Mouse (Mus musculus): ENCODE results near the gene Henmt1. TPM values are rescaled to one million over a fixed set of nuclear protein-coding genes. Genes with fewer than 3 reads are reported as not detected.

The Henmt1 gene
- polyA plus RNA-seq, 1 experiment from 2014 or later: 0.63 TPM

- Histone ChIP-seq H3K27ac (ENCODE audit: low read depth) (no peak overlapping the region), H3K4me1 (ENCODE audit: insufficient read depth) (no peaks in the 10 kb centered on the region), H3K4me3 (ENCODE audit: low read depth, low read length) (no peak overlapping the region), H3K9ac (no peak overlapping the region), H3K36me3 (ENCODE audit: insufficient read depth) (peaks cover 71% of the 10 kb centered on the region), H3K4me2 (no peak overlapping the region), H3K27me3 (ENCODE audit: insufficient read depth, low read length) (no peaks in the 10 kb centered on the region), H3K9me3 (ENCODE audit: low read depth, low read length) (no peaks in the 10 kb centered on the region)
- no peak for DNase-seq
- TF ChIP-seq CTCF (IDR thresholded peaks at IDR 0.05; ENCODE audit: low read depth): no peak
- no peak for ATAC-seq (ENCODE audit: insufficient read depth)
- WGBS: 96% methylated on average over 6 of the region's 6 CpGs
These were observed 36.7 kb upstream of the Henmt1 start for GRCm38 (mm10) chr3:108902934-108903333.

GRCm38 (mm10) chr3:108910303-108911080 lies 29.2 kb upstream of the Henmt1 start:
- ATAC-seq (ENCODE audit: insufficient read depth) (no peak), DNase-seq (peak; percentile 24)
- under 1% methylated on average over 32 of the region's 32 CpGs for WGBS
- Histone ChIP-seq H3K4me3 (ENCODE audit: low read depth, low read length) (peak overlapping the region; percentile 94), H3K9me3 (ENCODE audit: low read depth, low read length) (no peaks in the 10 kb centered on the region), H3K4me1 (ENCODE audit: insufficient read depth) (peaks cover 5% of the 10 kb centered on the region), H3K4me2 (peak overlapping the region; percentile 98), H3K27ac (ENCODE audit: low read depth) (peak overlapping the region; percentile 99), H3K36me3 (ENCODE audit: insufficient read depth) (peaks cover 34% of the 10 kb centered on the region), H3K27me3 (ENCODE audit: insufficient read depth, low read length) (no peaks in the 10 kb centered on the region), H3K9ac (peak overlapping the region; percentile 93)
- no peak for TF ChIP-seq CTCF (IDR thresholded peaks at IDR 0.05; ENCODE audit: low read depth)

GRCm38 (mm10) chr3:108911081-108911547 lies 28.6 kb upstream of the Henmt1 start:
- peak; percentile 83 for DNase-seq
- peaks cover 5% of the 10 kb centered on the region for H3K4me1 ChIP-seq (ENCODE audit: insufficient read depth)
- H3K27ac ChIP-seq (ENCODE audit: low read depth): peak overlapping the region; percentile 99
- H3K4me3 ChIP-seq (ENCODE audit: low read depth, low read length): peak overlapping the region; percentile 94
- no peaks in the 10 kb centered on the region for H3K9me3 ChIP-seq (ENCODE audit: low read depth, low read length)
- H3K9ac ChIP-seq: peak overlapping the region; percentile 93
- WGBS: under 1% methylated on average over 44 of the region's 44 CpGs
- H3K4me2 ChIP-seq: peak overlapping the region; percentile 98
- H3K27me3 ChIP-seq (ENCODE audit: insufficient read depth, low read length): no peaks in the 10 kb centered on the region
- peaks cover 28% of the 10 kb centered on the region for H3K36me3 ChIP-seq (ENCODE audit: insufficient read depth)
- peak; percentile 56 for TF ChIP-seq CTCF (IDR thresholded peaks at IDR 0.05; ENCODE audit: low read depth)
- peak; percentile 87 for ATAC-seq (ENCODE audit: insufficient read depth)

DNA sequence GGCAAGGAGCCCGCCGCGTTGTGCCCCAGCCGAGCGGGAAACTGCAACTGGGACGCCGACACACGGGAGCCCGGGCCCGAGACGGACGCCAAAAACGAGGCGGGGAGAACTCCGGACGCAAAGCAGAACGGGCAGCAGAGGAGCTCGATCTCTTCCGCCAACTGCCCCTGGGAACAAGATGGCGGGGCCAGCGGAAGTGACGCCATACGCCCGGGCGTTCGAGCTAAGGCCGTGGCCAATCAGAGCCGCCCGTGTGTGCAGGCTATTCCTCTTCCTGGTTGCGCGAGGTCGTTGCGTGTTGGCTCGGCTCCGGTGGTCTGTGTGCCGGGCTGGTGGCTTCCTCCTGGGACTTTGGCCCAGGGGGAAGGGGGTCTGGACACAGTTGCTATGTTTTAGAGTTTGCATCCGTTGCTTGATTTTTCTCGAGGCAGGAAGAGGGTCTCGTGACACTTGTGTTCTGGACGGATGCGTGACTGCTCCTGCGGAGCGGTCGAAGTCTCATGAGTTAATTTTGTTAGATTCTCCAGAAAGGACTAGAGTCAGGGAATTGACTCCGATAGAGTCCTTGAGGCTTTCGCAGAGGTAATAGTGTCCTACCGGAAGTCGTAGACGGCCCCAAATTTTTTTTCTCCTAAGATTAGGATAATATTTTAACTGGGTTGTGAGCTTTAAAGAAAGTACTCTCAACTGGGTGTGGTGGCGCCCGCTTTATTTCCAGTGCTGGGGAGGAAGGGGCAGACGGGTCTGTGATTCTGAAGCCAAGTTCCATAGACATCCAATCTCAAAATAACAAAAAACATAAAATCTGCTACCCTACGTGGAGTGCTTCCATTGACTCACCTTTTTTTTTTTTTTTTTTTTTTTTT lies 27.9 kb upstream of the Henmt1 start, which contains the start of gene Prpf38b:
TSS of gene Prpf38b (minus strand) at position 180 of the 866 bp plus-strand sequence.
- peak within 1 kb of the TSS; percentile 99 for H3K27ac ChIP-seq (ENCODE audit: low read depth)

DNA sequence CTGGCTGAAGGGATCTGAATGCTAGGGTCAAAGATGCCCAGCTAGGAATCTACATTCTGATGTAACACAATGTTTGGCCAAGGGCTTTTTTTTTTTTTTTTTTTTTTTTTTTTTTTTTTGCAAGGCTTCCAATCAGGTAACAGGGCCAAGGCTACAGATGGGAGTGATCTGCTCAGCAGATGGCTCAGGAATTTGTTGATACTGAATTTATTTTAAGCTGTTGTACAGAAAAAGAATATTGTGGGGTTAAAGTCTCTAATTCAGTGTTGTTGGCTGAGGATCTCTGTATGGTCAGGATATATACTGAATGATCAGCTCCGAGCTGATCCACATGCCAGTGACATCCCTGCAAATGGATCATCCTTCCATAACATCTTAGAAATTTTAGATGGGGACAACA lies 23.7 kb upstream of the Henmt1 start:
- WGBS: 66% methylated on average over 1 of the region's 1 CpGs
- no peak for DNase-seq
- ATAC-seq (ENCODE audit: insufficient read depth): no peak

More for the DNA sequence above, 27.9 kb upstream of the Henmt1 start, which contains the start of gene Prpf38b:
- no peaks in the 10 kb centered on the region for H3K9me3 ChIP-seq (ENCODE audit: low read depth, low read length)
- WGBS: under 1% methylated on average over 53 of the region's 53 CpGs
- ATAC-seq (ENCODE audit: insufficient read depth) (peak; percentile 100), DNase-seq (peak; percentile 99)
- no peaks in the 10 kb centered on the region for H3K27me3 ChIP-seq (ENCODE audit: insufficient read depth, low read length)
- peaks cover 5% of the 10 kb centered on the region for H3K4me1 ChIP-seq (ENCODE audit: insufficient read depth)
- H3K36me3 ChIP-seq (ENCODE audit: insufficient read depth): peaks cover 21% of the 10 kb centered on the region
- H3K4me3 ChIP-seq (ENCODE audit: low read depth, low read length): peak within 1 kb of the TSS; percentile 94
- peak within 1 kb of the TSS; percentile 93 for H3K9ac ChIP-seq
- TF ChIP-seq CTCF (IDR thresholded peaks at IDR 0.05; ENCODE audit: low read depth): no peak
- peak within 1 kb of the TSS; percentile 98 for H3K4me2 ChIP-seq

DNA sequence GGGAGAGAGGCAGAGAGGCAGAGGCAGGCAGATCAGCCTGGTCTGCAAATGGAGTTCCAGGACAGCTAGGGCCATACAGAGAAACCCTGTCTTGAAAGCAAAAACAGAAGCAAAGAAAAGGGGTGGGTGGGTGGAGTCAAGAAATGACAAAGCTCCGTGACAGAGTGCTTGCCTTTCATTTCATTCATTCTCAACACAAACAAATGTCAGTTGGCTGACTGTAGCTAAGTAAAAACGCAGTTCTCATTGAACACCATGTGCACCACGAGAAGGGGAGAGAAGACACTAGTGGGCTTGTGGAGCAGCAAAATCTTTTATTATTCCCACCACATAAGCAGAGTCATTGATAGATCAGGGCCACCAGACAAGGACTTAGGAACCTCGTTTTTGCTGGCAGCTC lies 22.8 kb upstream of the Henmt1 start:
- Histone ChIP-seq H3K9ac (no peak overlapping the region), H3K4me1 (ENCODE audit: insufficient read depth) (no peaks in the 10 kb centered on the region), H3K27me3 (ENCODE audit: insufficient read depth, low read length) (no peaks in the 10 kb centered on the region), H3K4me2 (no peak overlapping the region), H3K9me3 (ENCODE audit: low read depth, low read length) (no peaks in the 10 kb centered on the region), H3K27ac (ENCODE audit: low read depth) (no peak overlapping the region), H3K4me3 (ENCODE audit: low read depth, low read length) (no peak overlapping the region), H3K36me3 (ENCODE audit: insufficient read depth) (no peaks in the 10 kb centered on the region)
- TF ChIP-seq CTCF (IDR thresholded peaks at IDR 0.05; ENCODE audit: low read depth): no peak
- 27% methylated on average over 4 of the region's 4 CpGs for WGBS
- DNase-seq: no peak
- ATAC-seq (ENCODE audit: insufficient read depth): no peak

More for the DNA sequence above, 23.7 kb upstream of the Henmt1 start:
- Histone ChIP-seq H3K27me3 (ENCODE audit: insufficient read depth, low read length) (no peaks in the 10 kb centered on the region), H3K27ac (ENCODE audit: low read depth) (no peak overlapping the region), H3K9ac (no peak overlapping the region), H3K36me3 (ENCODE audit: insufficient read depth) (no peaks in the 10 kb centered on the region), H3K4me1 (ENCODE audit: insufficient read depth) (no peaks in the 10 kb centered on the region), H3K4me3 (ENCODE audit: low read depth, low read length) (no peak overlapping the region), H3K4me2 (no peak overlapping the region), H3K9me3 (ENCODE audit: low read depth, low read length) (no peaks in the 10 kb centered on the region)
- no peak for TF ChIP-seq CTCF (IDR thresholded peaks at IDR 0.05; ENCODE audit: low read depth)

DNA sequence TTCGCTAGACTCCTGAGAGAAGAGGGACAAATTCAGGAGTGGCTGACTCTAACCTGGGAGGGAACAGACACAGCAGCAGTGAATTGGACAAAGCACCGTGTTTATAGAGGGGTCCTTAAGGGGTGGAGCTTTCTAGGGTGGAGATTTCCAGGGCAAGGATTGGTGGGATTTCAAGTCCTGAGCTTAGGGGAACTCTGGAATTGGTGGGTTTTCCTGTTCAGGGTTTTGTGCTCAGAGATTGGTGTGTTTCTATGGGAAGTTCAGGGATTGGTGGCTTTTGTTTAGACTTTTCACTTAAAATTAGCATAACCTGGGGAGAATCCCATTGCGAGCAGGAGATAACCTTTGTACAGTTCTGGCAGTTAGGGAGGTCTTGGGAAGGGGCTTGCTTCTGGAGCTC lies 21.7 kb upstream of the Henmt1 start:
- Histone ChIP-seq H3K4me1 (ENCODE audit: insufficient read depth) (no peaks in the 10 kb centered on the region), H3K36me3 (ENCODE audit: insufficient read depth) (no peaks in the 10 kb centered on the region), H3K9me3 (ENCODE audit: low read depth, low read length) (no peaks in the 10 kb centered on the region), H3K4me2 (no peak overlapping the region), H3K4me3 (ENCODE audit: low read depth, low read length) (no peak overlapping the region), H3K9ac (no peak overlapping the region), H3K27me3 (ENCODE audit: insufficient read depth, low read length) (no peaks in the 10 kb centered on the region), H3K27ac (ENCODE audit: low read depth) (no peak overlapping the region)
- DNase-seq (no peak), ATAC-seq (ENCODE audit: insufficient read depth) (no peak)
- WGBS: 47% methylated on average over 3 of the region's 3 CpGs
- no peak for TF ChIP-seq CTCF (IDR thresholded peaks at IDR 0.05; ENCODE audit: low read depth)

Data from lung, embryonic 14.5 days (tissue).